Mouse (Mus musculus): ENCODE results near the gene Igsf3. TPM values are rescaled to one million over a fixed set of nuclear protein-coding genes. Genes with fewer than 3 reads are reported as not detected.
"Not testable (repeated sequence)": the region's sequence is repeated elsewhere in the genome, so short reads cannot be mapped to it uniquely, and the experiment has no call there.

The Igsf3 gene
- total RNA-seq, 1 experiment from 2014 or later, result 0.29 TPM

DNA sequence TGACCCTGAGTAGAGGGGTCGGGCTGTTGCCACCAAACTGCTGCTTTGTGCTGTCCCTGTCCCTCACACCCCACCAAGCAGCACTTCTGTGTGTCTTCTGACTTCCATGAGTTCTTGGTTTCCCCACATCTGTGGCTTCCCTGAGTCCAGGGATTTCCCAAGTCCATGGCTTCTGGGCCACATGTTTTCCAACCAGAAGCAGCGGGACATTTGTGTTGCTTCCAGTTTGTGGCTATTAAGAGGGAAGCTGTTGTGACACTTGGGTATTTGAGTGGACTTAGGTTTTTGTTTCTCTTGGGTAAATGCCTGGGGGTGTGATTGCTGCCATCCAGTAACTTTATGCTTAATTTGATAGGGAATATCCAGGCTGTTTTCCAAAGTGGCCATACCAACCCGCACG, 20.5 kb downstream of the Igsf3 start:
- ATAC-seq (replicated peaks; ENCODE audit: insufficient number of reproducible peaks, low FRiP score, low TSS enrichment, poor library complexity, severe bottlenecking), result no peak

DNA sequence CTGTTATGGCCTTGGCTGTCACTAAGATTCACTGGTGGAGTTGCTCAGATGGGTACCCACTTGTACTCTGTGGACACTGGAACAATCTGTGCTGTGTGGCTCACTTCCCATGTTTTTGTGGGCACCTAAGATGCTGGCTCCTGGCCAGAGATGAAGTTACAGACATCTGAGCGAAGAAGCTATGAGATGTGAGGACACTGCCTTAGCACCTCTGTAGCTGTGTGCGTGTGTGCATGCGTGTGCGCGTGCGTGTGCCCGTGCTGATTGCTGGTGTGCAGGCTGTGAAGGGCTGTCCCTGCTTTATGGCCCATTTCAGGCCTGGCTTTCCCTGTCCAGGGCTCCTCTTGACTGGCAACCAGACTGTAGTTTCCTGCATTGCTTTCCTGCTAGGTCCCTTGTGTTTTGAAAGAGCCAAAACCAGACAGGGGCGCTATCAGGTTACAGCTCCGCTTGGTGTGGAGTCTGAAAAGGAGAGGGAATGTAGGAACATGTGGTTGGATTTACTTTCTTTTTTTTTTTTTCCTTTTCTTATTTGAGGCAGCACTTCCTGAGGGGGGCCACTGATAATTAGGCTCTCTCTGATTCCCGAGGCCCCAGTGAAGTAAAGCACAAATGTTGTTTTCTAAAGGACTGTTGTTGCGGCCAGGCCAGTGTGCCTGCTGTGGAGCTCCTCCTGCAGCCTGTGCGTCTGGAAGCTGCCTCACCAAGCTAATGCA, 21.3 kb downstream of the Igsf3 start:
- no peak for ATAC-seq (replicated peaks; ENCODE audit: insufficient number of reproducible peaks, low FRiP score, low TSS enrichment, poor library complexity, severe bottlenecking)

DNA sequence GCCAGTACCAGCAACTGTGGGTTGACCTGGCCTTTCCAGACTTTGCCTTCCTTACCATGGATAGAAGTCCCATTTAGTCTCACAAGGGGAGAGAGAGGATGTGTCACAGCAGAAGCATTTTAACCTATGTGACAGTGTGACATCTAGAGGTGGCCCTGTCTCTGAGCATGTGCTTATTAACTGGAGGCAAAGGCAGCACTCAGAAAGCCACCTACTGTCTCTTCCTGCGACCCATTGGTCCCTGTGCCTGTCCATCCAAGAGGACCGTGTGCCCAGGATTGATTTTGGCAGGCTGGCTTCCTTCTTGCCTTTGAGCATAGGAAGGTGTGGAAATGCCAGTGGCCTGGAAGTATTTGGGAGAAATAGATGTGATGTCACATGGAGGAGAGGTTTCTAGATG, 22.0 kb downstream of the Igsf3 start:
- no peak for ATAC-seq (replicated peaks; ENCODE audit: insufficient number of reproducible peaks, low FRiP score, low TSS enrichment, poor library complexity, severe bottlenecking)

- no peak for ATAC-seq (replicated peaks; ENCODE audit: insufficient number of reproducible peaks, low FRiP score, low TSS enrichment, poor library complexity, severe bottlenecking)
Measured at GRCm38 (mm10) chr3:101401501-101401900, 24.6 kb downstream of the Igsf3 start.

DNA sequence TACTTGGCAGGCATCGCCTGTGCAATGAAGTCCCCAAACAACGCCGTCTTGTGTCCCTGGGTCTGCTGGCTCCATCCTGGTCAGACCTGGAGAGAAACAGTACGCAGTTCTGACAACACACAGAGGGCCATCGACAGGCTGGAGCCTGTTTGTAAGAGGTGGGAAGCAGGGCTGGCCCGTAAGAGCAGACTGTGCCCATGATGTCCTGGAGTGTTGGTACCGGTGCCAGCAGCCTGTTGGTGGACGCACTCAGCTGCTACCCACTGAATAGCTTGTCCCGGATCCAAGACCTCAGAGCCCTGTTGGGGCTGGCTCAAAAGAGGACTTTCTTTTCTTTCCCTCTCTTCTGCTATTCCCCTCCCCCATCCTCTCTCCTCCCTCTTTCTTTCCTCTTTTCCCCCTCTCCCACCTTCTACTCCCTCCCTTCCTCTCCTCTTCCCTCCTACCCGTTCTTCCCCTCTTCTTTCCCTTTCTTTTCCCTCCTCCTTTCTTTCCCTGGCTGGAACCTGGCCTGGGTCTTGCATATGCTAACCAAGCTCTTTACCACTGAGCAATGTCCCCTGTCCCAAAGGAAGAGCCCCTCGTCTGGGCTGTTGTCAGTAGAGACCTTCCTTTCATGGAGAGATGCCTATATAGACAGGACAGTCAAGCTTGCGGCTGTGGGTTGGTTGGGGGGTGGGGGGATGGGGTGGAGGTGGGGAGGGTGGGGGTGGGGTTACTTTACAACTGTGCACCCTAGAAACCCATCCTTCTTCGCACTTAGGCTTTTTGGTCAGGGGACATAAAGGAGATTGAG, 27.9 kb downstream of the Igsf3 start:
- ATAC-seq (replicated peaks; ENCODE audit: insufficient number of reproducible peaks, low FRiP score, low TSS enrichment, poor library complexity, severe bottlenecking), result no peak

DNA sequence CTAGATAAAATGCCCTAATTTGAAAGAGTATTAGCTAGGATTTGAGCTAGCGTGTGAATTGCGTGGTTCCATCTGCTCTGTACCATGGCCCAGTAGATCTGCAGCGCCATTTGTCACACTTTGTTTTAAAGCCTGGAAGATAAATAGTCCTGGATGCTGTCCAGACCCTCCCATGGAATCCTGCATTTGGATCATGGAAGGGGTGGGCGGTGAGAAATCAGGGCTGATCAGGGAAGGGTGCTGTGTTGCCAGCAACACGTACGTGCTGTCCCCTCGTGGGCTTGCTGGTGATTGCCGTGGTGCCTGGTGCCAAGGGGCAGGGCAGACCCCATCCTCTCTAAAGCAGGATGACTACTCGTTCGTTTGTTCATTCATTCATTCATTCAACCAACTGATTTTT, 28.6 kb downstream of the Igsf3 start:
- no peak for ATAC-seq (replicated peaks; ENCODE audit: insufficient number of reproducible peaks, low FRiP score, low TSS enrichment, poor library complexity, severe bottlenecking)

GRCm38 (mm10) chr3:101406097-101406496, 29.2 kb downstream of the Igsf3 start:
- ATAC-seq (replicated peaks; ENCODE audit: insufficient number of reproducible peaks, low FRiP score, low TSS enrichment, poor library complexity, severe bottlenecking), result no peak

DNA sequence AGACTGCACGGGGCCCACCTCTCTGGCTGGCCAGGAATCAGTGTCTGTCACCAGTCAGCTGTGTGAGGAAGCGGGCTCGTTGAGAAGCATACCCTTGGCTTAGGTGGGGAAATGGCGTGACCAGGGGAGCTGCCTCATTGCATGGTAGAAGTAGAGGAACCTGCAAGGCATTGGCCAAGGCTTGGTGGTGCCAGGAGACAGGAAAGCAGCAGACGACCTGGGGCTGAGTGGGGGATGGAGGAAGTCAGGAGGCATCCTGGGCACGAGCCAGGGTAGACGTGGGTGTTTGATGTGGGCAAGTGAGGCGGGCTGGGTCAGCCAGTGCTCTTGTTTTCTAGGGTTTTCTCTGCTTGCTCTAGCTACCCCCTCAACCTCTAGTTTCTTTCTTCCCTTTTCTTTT, 30.7 kb downstream of the Igsf3 start:
- ATAC-seq (replicated peaks; ENCODE audit: insufficient number of reproducible peaks, low FRiP score, low TSS enrichment, poor library complexity, severe bottlenecking), result no peak

DNA sequence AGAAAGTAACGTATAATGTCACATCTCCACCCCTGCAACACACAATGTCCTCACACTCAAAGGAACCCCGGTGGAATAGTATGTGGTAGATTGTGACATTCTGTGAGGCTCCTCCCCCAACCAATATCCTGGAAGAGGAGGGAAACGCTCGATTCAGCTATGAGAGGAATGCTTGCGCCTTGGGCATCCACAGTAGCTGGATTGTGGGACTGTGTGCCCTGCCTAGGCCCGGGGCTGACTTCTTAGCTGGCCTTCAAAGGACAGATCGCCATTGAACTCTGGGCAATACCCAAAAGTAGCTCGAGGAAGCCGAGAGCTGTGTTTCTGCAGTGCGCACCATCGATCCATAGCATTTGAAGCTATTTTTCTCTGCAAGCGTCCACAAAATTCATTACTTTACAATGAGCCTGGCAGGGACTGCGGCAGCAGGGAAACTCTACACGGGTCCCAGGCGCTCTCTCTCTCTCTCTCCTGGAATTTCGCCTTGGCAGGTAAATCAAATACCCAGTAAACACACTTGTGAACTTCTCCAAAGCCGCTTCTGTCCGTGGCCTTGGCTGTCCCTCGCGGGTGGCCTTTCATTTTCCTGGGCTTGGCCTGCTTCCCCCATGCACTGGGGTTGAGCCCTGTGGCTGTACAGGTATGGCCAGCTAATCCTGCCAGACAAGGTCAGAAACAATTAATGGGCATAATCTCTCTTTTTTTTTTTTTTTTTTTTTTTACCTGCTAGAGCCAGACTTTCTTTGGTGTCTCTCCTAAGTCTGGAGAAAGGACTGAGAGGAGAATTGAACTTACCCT, 32.3 kb downstream of the Igsf3 start:
- ATAC-seq (replicated peaks; ENCODE audit: insufficient number of reproducible peaks, low FRiP score, low TSS enrichment, poor library complexity, severe bottlenecking), result no peak

GRCm38 (mm10) chr3:101410202-101410601, 33.3 kb downstream of the Igsf3 start:
- ATAC-seq (replicated peaks; ENCODE audit: insufficient number of reproducible peaks, low FRiP score, low TSS enrichment, poor library complexity, severe bottlenecking), result no peak

- ATAC-seq (replicated peaks; ENCODE audit: insufficient number of reproducible peaks, low FRiP score, low TSS enrichment, poor library complexity, severe bottlenecking), result no peak
Measured at GRCm38 (mm10) chr3:101410745-101411144, 33.9 kb downstream of the Igsf3 start.

GRCm38 (mm10) chr3:101411626-101412025, 34.7 kb downstream of the Igsf3 start:
- ATAC-seq (replicated peaks; ENCODE audit: insufficient number of reproducible peaks, low FRiP score, low TSS enrichment, poor library complexity, severe bottlenecking), result no peak

DNA sequence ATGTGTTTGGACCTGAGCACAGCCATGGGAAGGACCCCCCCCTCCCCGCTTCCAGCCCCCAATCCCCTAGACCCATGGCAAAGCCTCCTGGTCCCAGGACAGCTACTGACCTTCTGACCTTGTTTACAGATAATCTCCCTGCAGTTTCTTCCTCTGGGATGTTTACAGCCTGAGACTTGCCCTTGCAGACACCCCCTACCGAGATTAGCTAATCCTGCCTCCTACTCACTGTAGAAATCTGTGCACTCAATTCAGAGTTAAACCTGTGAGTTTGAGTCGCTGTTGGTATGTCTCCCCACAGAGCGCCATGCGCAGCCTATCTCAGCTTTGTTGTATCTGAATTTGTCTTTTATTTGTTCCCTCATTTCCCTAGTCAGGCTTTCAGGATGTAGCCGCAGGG, 35.2 kb downstream of the Igsf3 start:
- ATAC-seq (replicated peaks; ENCODE audit: insufficient number of reproducible peaks, low FRiP score, low TSS enrichment, poor library complexity, severe bottlenecking), result no peak

- not testable (repeated sequence) for ATAC-seq (replicated peaks; ENCODE audit: insufficient number of reproducible peaks, low FRiP score, low TSS enrichment, poor library complexity, severe bottlenecking)
Measured at GRCm38 (mm10) chr3:101413013-101413412, 36.1 kb downstream of the Igsf3 start.

- no peak for ATAC-seq (replicated peaks; ENCODE audit: insufficient number of reproducible peaks, low FRiP score, low TSS enrichment, poor library complexity, severe bottlenecking)
Measured at GRCm38 (mm10) chr3:101418740-101419652, 42.1 kb downstream of the Igsf3 start.

GRCm38 (mm10) chr3:101419653-101419994, 42.7 kb downstream of the Igsf3 start:
- ATAC-seq (replicated peaks; ENCODE audit: insufficient number of reproducible peaks, low FRiP score, low TSS enrichment, poor library complexity, severe bottlenecking), result no peak

- no peak for ATAC-seq (replicated peaks; ENCODE audit: insufficient number of reproducible peaks, low FRiP score, low TSS enrichment, poor library complexity, severe bottlenecking)
Measured at GRCm38 (mm10) chr3:101423188-101423587, 46.3 kb downstream of the Igsf3 start.

- no peak for ATAC-seq (replicated peaks; ENCODE audit: insufficient number of reproducible peaks, low FRiP score, low TSS enrichment, poor library complexity, severe bottlenecking)
Measured at GRCm38 (mm10) chr3:101424295-101424885, 47.5 kb downstream of the Igsf3 start.
